Mouse (Mus musculus) forebrain, embryonic 13.5 days (tissue): ENCODE measurements around the gene Them7. TPM values are rescaled to one million over a fixed set of nuclear protein-coding genes. Genes with fewer than 3 reads are reported as not detected.

Source experiments
- ATAC-seq: fragments of 200-750 bp; cut with Nextera tagmentation; 2 replicates; pipeline ENCODE4 v1.8.0; 2017
- H3K27ac ChIP-seq: fragments of 300-500 bp; sonication (generic); 2 replicates; pipeline ENCODE4 v1.5.1; 2015; ENCODE audit warnings: inconsistent platforms, mild to moderate bottlenecking, moderate library complexity
- H3K27me3 ChIP-seq: fragments of 300-500 bp; sonication (generic); 2 replicates; pipeline ENCODE4 v1.6.1; 2015; ENCODE audit warnings: mild to moderate bottlenecking, inconsistent platforms
- H3K36me3 ChIP-seq: fragments of 300-500 bp; sonication (generic); 2 replicates; pipeline ENCODE4 v1.6.1; 2015; ENCODE audit warnings: mild to moderate bottlenecking, inconsistent platforms; ENCODE audit not compliant: poor library complexity, severe bottlenecking
- H3K4me1 ChIP-seq: fragments of 300-500 bp; sonication (generic); 2 replicates; pipeline ENCODE4 v1.6.1; 2015; ENCODE audit warnings: inconsistent platforms
- H3K4me2 ChIP-seq: fragments of 300-500 bp; sonication (generic); 2 replicates; pipeline ENCODE4 v1.6.1; 2015; ENCODE audit warnings: inconsistent platforms, mild to moderate bottlenecking, moderate library complexity
- H3K4me3 ChIP-seq: fragments of 300-500 bp; sonication (generic); 2 replicates; pipeline ENCODE4 v1.5.1; 2015; ENCODE audit warnings: mild to moderate bottlenecking, inconsistent platforms
- H3K9ac ChIP-seq: fragments of 300-500 bp; sonication (generic); 2 replicates; pipeline ENCODE4 v1.6.1; 2015; ENCODE audit warnings: mild to moderate bottlenecking, inconsistent platforms
- H3K9me3 ChIP-seq: fragments of 300-500 bp; sonication (generic); replicated peaks from 2 replicates; pipeline ENCODE4 v1.6.1; 2016; ENCODE audit warnings: inconsistent platforms
- WGBS: fragments of 180-500 bp; shearing (Covaris S2); methylation state at CpG from one replicate; pipeline ENCODE4 v1.1.7; 2015; 5-methylcytosine and 5-hydroxymethylcytosine counted together
- polyA plus RNA-seq: library from polyadenylated mRNA; unstranded; fragments of >200 nt; fragmentation: Nextera tagmentation; extraction: Ambion mirVana; gene quantifications from 2 replicates; pipeline ENCODE4 v1.2.1, GENCODE M21; 2015

Them7 gene
- polyA plus RNA-seq, 1 experiment from 2014 or later = not detected

- Histone ChIP-seq H3K4me3 (no peak overlapping the region), H3K4me2 (no peak overlapping the region), H3K36me3 (no peaks in the 10 kb centered on the region), H3K4me1 (no peaks in the 10 kb centered on the region), H3K27me3 (0 out of 2 replicates have a peak, but pooled peaks cover 3% of the 10 kb centered on the region), H3K9ac (no peak overlapping the region), H3K27ac (no peak overlapping the region), H3K9me3 (no peaks in the 10 kb centered on the region)
- WGBS = 72% methylated on average over 2 of the region's 2 CpGs
- no peak for ATAC-seq
Observed at GRCm38 (mm10) chr2:105237841-105238240, 13.7 kb downstream of the Them7 start.

- Histone ChIP-seq H3K4me3 (no peak overlapping the region), H3K36me3 (no peaks in the 10 kb centered on the region), H3K27ac (no peak overlapping the region), H3K4me1 (no peaks in the 10 kb centered on the region), H3K27me3 (0 out of 2 replicates have a peak, but pooled peaks cover 3% of the 10 kb centered on the region), H3K9me3 (no peaks in the 10 kb centered on the region), H3K9ac (no peak overlapping the region), H3K4me2 (no peak overlapping the region)
- ATAC-seq = peak; percentile 51; the same call in 1 of the 2 replicates
- 18% methylated on average over 3 of the region's 3 CpGs for WGBS
Observed at GRCm38 (mm10) chr2:105238775-105239174, 14.7 kb downstream of the Them7 start.

- no peaks in the 10 kb centered on the region for H3K4me1 ChIP-seq
- no peaks in the 10 kb centered on the region for H3K27me3 ChIP-seq
- H3K4me3 ChIP-seq = no peak overlapping the region
- no peak overlapping the region for H3K27ac ChIP-seq
- 84% methylated on average over 1 of the region's 1 CpGs for WGBS
- H3K9me3 ChIP-seq = no peaks in the 10 kb centered on the region
- no peak for ATAC-seq
- H3K4me2 ChIP-seq = no peak overlapping the region
- H3K9ac ChIP-seq = no peak overlapping the region
- H3K36me3 ChIP-seq = no peaks in the 10 kb centered on the region
Observed at GRCm38 (mm10) chr2:105240631-105241030, 16.5 kb downstream of the Them7 start.

- 80% methylated on average over 7 of the region's 7 CpGs for whole genome bisulfite sequencing
- H3K4me3 ChIP-seq = no peak overlapping the region
- H3K27me3 ChIP-seq = no peaks in the 10 kb centered on the region
- H3K4me2 ChIP-seq = no peak overlapping the region
- H3K9ac ChIP-seq = no peak overlapping the region
- no peak for ATAC-seq
- no peaks in the 10 kb centered on the region for H3K9me3 ChIP-seq
- H3K36me3 ChIP-seq = no peaks in the 10 kb centered on the region
- no peak overlapping the region for H3K27ac ChIP-seq
- no peaks in the 10 kb centered on the region for H3K4me1 ChIP-seq
Observed at GRCm38 (mm10) chr2:105242940-105243339, 18.8 kb downstream of the Them7 start.

GRCm38 (mm10) chr2:105244733-105245132, 20.6 kb downstream of the Them7 start:
- Histone ChIP-seq H3K27ac (no peak overlapping the region), H3K27me3 (no peaks in the 10 kb centered on the region), H3K4me2 (no peak overlapping the region), H3K36me3 (no peaks in the 10 kb centered on the region), H3K4me1 (no peaks in the 10 kb centered on the region), H3K9ac (no peak overlapping the region), H3K9me3 (no peaks in the 10 kb centered on the region), H3K4me3 (no peak overlapping the region)
- WGBS = 79% methylated on average over 13 of the region's 13 CpGs
- no peak for ATAC-seq

- Histone ChIP-seq H3K9me3 (no peaks in the 10 kb centered on the region), H3K4me1 (no peaks in the 10 kb centered on the region), H3K9ac (no peak overlapping the region), H3K4me2 (no peak overlapping the region), H3K27ac (no peak overlapping the region), H3K27me3 (peaks cover 15% of the 10 kb centered on the region), H3K4me3 (no peak overlapping the region), H3K36me3 (no peaks in the 10 kb centered on the region)
- ATAC-seq = no peak
- WGBS = 79% methylated on average over 3 of the region's 3 CpGs
Observed at GRCm38 (mm10) chr2:105251978-105252377, 27.9 kb downstream of the Them7 start.

- ATAC-seq = peak; percentile 87; the same call in 1 of the 2 replicates
- no peak overlapping the region for H3K27ac ChIP-seq
- no peak overlapping the region for H3K4me3 ChIP-seq
- H3K4me2 ChIP-seq = no peak overlapping the region
- no peaks in the 10 kb centered on the region for H3K9me3 ChIP-seq
- H3K9ac ChIP-seq = no peak overlapping the region
- H3K36me3 ChIP-seq = no peaks in the 10 kb centered on the region
- H3K27me3 ChIP-seq = peaks cover 15% of the 10 kb centered on the region
- H3K4me1 ChIP-seq = no peaks in the 10 kb centered on the region
- WGBS = 65% methylated on average over 7 of the region's 7 CpGs
Observed at GRCm38 (mm10) chr2:105252824-105253223, 28.7 kb downstream of the Them7 start.

- Histone ChIP-seq H3K27ac (no peak overlapping the region), H3K9ac (no peak overlapping the region), H3K4me1 (no peaks in the 10 kb centered on the region), H3K27me3 (peaks cover 21% of the 10 kb centered on the region), H3K4me3 (no peak overlapping the region), H3K9me3 (no peaks in the 10 kb centered on the region), H3K4me2 (no peak overlapping the region), H3K36me3 (no peaks in the 10 kb centered on the region)
- ATAC-seq = no peak
- WGBS = 58% methylated on average over 4 of the region's 4 CpGs
Observed at GRCm38 (mm10) chr2:105255457-105255856, 31.3 kb downstream of the Them7 start.

GRCm38 (mm10) chr2:105256427-105257071, 32.4 kb downstream of the Them7 start:
- Histone ChIP-seq H3K36me3 (no peaks in the 10 kb centered on the region), H3K9ac (no peak overlapping the region), H3K9me3 (no peaks in the 10 kb centered on the region), H3K4me1 (no peaks in the 10 kb centered on the region), H3K4me2 (no peak overlapping the region), H3K27ac (no peak overlapping the region), H3K4me3 (no peak overlapping the region), H3K27me3 (peaks cover 21% of the 10 kb centered on the region)
- ATAC-seq = peak; percentile 74
- WGBS = 69% methylated on average over 2 of the region's 2 CpGs

GRCm38 (mm10) chr2:105257376-105257775, 33.3 kb downstream of the Them7 start:
- no peak overlapping the region for H3K4me3 ChIP-seq
- no peak overlapping the region for H3K27ac ChIP-seq
- no peak overlapping the region for H3K9ac ChIP-seq
- no peak overlapping the region for H3K4me2 ChIP-seq
- H3K9me3 ChIP-seq = no peaks in the 10 kb centered on the region
- 72% methylated on average over 2 of the region's 2 CpGs for WGBS
- H3K27me3 ChIP-seq = peaks cover 21% of the 10 kb centered on the region
- H3K36me3 ChIP-seq = no peaks in the 10 kb centered on the region
- no peaks in the 10 kb centered on the region for H3K4me1 ChIP-seq
- ATAC-seq = no peak

GRCm38 (mm10) chr2:105261335-105261734, 37.2 kb downstream of the Them7 start:
- WGBS = 74% methylated on average over 11 of the region's 11 CpGs
- no peak overlapping the region for H3K27ac ChIP-seq
- H3K9ac ChIP-seq = no peak overlapping the region
- H3K4me2 ChIP-seq = no peak overlapping the region
- 0 out of 2 replicates have a peak, but pooled peaks cover 5% of the 10 kb centered on the region for H3K27me3 ChIP-seq
- H3K4me1 ChIP-seq = 0 out of 2 replicates have a peak, but pooled peaks cover 5% of the 10 kb centered on the region
- no peaks in the 10 kb centered on the region for H3K36me3 ChIP-seq
- H3K4me3 ChIP-seq = no peak overlapping the region
- ATAC-seq = no peak
- no peaks in the 10 kb centered on the region for H3K9me3 ChIP-seq

GRCm38 (mm10) chr2:105263219-105263618, 39.1 kb downstream of the Them7 start:
- H3K4me2 ChIP-seq = no peak overlapping the region
- no peaks in the 10 kb centered on the region for H3K9me3 ChIP-seq
- H3K27me3 ChIP-seq = 0 out of 2 replicates have a peak, but pooled peaks cover 8% of the 10 kb centered on the region
- H3K9ac ChIP-seq = no peak overlapping the region
- no peak overlapping the region for H3K4me3 ChIP-seq
- H3K27ac ChIP-seq = no peak overlapping the region
- ATAC-seq = no peak
- H3K36me3 ChIP-seq = no peaks in the 10 kb centered on the region
- 0 out of 2 replicates have a peak, but pooled peaks cover 5% of the 10 kb centered on the region for H3K4me1 ChIP-seq
- WGBS = 18% methylated on average over 2 of the region's 2 CpGs
